Mouse (Mus musculus) telencephalon, adult 2 months (tissue): ENCODE measurements around the gene Slc2a12.

Source experiments
- DNase-seq: peaks from one replicate; pipeline ENCODE4 v3.0.0-alpha.2; 2011; ENCODE audit warnings: low read depth, low spot score

Gene Slc2a12

GRCm38 (mm10) chr10:22728257-22728656, 83.4 kb downstream of the Slc2a12 start:
- DNase-seq = no peak

- DNase-seq = no peak
These were observed 85.6 kb downstream of the Slc2a12 start for GRCm38 (mm10) chr10:22730266-22730991.

GRCm38 (mm10) chr10:22730992-22731271, 86.1 kb downstream of the Slc2a12 start:
- no peak for DNase-seq

GRCm38 (mm10) chr10:22731272-22732093, 86.7 kb downstream of the Slc2a12 start, which contains the start of gene Tbpl1:
Gene Tbpl1 (minus strand): TSS chr10:22731938.
- peak; percentile 98 for DNase-seq

- DNase-seq = no peak
These were observed 87.4 kb downstream of the Slc2a12 start for GRCm38 (mm10) chr10:22732181-22732580.

GRCm38 (mm10) chr10:22745922-22746321, 101.1 kb downstream of the Slc2a12 start:
- no peak for DNase-seq

- peak; percentile 34 for DNase-seq
These were observed 101.8 kb downstream of the Slc2a12 start for GRCm38 (mm10) chr10:22746334-22747322.

GRCm38 (mm10) chr10:22751175-22751682, 106.4 kb downstream of the Slc2a12 start:
- DNase-seq = no peak
